Mouse (Mus musculus): ENCODE measurements around the gene Gstp3. TPM values are rescaled to one million over a fixed set of nuclear protein-coding genes. Genes with fewer than 3 reads are reported as not detected.
A peak's percentile ranks its signal among the peaks of the same experiment; 100 is the strongest.

Gstp3 gene
- not detected in 2 replicates for polyA plus RNA-seq (2015; fragmentation: Nextera tagmentation; extraction: Ambion mirVana)

DNA sequence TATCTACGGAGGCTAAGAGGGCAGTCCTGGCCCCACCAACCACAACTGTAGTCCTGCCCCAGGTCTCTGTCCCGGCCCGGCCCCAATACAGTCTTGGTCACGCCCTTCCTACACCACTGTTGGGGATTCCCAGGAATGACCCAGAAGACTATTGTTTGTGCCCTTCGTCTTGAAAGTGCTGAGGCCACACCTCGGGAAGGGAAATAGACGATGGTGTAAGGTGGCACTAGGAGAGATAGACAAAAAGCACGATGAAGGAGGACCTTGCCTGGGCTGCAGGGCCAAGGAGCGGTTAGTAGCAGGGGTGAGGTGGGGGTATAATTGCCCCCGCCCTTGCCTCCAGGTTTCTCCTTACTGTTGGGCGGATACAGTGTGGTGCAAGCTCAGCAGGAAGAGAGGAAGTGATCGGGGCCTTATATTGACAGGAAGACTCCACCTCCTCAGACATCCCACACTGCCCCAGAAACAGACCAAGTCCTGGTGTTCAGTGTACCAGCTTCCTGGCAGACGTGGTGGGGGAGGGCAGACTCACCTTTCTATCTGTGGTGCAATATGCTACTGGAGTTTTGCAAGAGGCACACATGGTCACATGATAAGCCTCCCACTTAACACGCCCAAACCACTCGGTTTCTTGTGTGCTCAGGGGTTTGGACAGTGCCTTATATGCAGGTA, at the start of gene Gstp3:
Gene Gstp3, minus strand, starts transcription at position 501 of the 672 bp plus-strand sequence.
- ATAC-seq, result no peak
- Histone ChIP-seq H3K9me3 (replicated peaks) (no peaks in the 10 kb centered on the region), H3K9ac (no peak within 1 kb of the TSS), H3K4me2 (no peak within 1 kb of the TSS), H3K4me1 (no peaks in the 10 kb centered on the region), H3K27me3 (no peaks in the 10 kb centered on the region), H3K36me3 (ENCODE audit: poor library complexity, severe bottlenecking) (no peaks in the 10 kb centered on the region), H3K27ac (no peak within 1 kb of the TSS), H3K4me3 (no peak within 1 kb of the TSS)
- WGBS, result 85% methylated on average over 15 of the region's 15 CpGs

DNA sequence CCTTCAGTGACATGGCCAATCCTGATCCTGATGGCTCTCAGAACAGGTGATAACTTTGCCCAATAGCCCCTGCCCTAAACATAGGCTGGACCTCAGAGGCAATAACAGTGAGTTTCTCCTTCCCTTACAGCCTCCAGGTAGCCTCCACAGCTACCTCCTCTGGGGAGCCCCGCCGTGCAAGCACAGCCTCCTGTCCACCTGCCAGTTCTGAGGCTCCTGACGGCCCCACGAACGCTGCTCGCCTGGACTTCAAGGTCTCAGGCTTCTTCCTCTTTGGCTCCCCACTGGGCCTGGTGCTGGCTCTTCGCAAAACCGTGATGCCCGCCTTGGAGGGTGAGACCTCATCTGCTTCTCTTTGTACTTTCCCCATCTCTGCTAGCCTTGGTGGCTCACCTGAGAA, 49.2 kb upstream of the Gstp3 start:
- no peak overlapping the region for H3K4me2 ChIP-seq
- ATAC-seq, result no peak
- 93% methylated on average over 9 of the region's 9 CpGs for WGBS
- H3K27me3 ChIP-seq, result no peaks in the 10 kb centered on the region
- no peak overlapping the region for H3K9ac ChIP-seq
- H3K4me1 ChIP-seq, result no peaks in the 10 kb centered on the region; the same call in 1 of the 2 replicates
- no peak overlapping the region for H3K4me3 ChIP-seq
- no peak overlapping the region for H3K27ac ChIP-seq
- peaks cover 55% of the 10 kb centered on the region for H3K36me3 ChIP-seq (ENCODE audit: poor library complexity, severe bottlenecking)
- no peaks in the 10 kb centered on the region for H3K9me3 ChIP-seq (replicated peaks)

DNA sequence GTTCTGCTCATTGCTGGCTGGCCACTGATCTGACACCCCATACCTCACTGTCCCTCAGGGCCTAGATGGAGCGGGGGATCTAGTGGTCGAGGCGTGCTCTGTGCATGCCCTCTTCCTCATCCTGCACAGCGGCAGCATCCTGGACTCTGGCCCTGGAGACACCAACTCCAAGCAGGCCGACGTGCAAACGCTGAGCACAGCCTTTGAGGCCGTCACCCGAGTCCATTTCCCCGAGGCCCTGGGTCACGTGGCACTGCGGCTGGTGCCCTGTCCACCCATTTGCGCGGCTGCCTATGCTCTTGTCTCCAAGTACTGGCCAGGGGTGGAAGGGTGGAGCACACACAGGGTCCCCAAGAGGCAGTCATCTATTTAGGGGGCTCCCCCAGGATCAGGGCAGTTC, 47.3 kb upstream of the Gstp3 start:
- no peak overlapping the region for H3K4me3 ChIP-seq
- peaks cover 36% of the 10 kb centered on the region for H3K36me3 ChIP-seq (ENCODE audit: poor library complexity, severe bottlenecking)
- H3K9me3 ChIP-seq (replicated peaks), result no peaks in the 10 kb centered on the region
- 92% methylated on average over 14 of the region's 14 CpGs for WGBS
- H3K4me1 ChIP-seq, result peaks cover 5% of the 10 kb centered on the region
- H3K27me3 ChIP-seq, result peaks cover 10% of the 10 kb centered on the region
- no peak for ATAC-seq
- no peak overlapping the region for H3K27ac ChIP-seq
- no peak overlapping the region for H3K9ac ChIP-seq
- H3K4me2 ChIP-seq, result no peak overlapping the region

DNA sequence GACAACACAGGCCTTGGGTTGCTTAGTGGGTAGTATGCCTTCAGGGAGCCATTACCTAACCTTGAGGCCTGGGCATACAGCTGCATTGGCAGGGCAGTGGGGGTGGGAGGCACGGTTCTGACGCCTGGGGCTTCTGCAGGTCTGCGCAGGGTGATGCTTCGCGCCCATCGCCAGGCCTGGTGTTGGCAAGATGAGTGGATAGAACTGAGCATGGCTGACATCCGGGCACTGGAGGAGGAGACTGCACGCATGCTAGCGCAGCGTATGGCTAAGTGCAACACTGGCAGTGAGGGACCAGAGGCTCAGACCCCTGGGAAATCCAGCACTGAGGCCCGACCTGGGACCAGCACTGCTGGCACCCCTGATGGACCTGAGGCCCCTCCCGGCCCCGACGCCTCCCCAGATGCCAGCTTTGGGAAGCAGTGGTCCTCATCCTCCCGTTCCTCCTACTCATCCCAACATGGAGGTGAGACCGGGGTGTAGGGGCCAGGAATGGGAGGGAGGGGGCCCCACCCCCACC, 45.4 kb upstream of the Gstp3 start:
- H3K4me1 ChIP-seq, result peaks cover 24% of the 10 kb centered on the region
- 92% methylated on average over 16 of the region's 16 CpGs for WGBS
- ATAC-seq, result no peak
- H3K36me3 ChIP-seq (ENCODE audit: poor library complexity, severe bottlenecking), result peaks cover 22% of the 10 kb centered on the region; the same call in 1 of the 2 replicates
- peaks cover 28% of the 10 kb centered on the region for H3K27me3 ChIP-seq
- H3K4me3 ChIP-seq, result no peak overlapping the region
- no peak overlapping the region for H3K27ac ChIP-seq
- H3K9me3 ChIP-seq (replicated peaks), result no peaks in the 10 kb centered on the region
- no peak overlapping the region for H3K9ac ChIP-seq
- H3K4me2 ChIP-seq, result no peak overlapping the region

DNA sequence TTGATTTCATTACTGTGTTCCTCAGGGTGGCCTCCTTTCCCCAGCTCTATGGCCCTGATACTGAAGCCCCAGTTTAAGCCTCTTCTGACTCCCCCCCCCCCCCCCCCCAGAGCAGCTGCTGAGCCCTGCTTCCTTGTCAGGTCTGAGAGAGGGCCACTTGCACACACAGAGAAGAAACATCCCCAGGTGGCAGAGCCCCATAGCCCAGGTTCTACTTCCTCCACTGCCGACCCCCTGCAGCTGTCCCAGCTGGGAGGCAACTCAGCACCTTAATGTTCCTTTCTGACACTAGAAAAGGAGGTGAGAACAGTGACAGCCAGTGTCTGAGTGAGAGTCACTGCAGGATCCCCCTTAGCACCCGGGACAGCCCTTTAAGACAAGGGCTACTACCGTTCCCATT, 44.4 kb upstream of the Gstp3 start:
- Histone ChIP-seq H3K36me3 (ENCODE audit: poor library complexity, severe bottlenecking) (peaks cover 13% of the 10 kb centered on the region; the same call in 1 of the 2 replicates), H3K9ac (no peak overlapping the region), H3K4me1 (peaks cover 33% of the 10 kb centered on the region), H3K27ac (no peak overlapping the region), H3K9me3 (replicated peaks) (no peaks in the 10 kb centered on the region), H3K4me2 (no peak overlapping the region), H3K4me3 (no peak overlapping the region), H3K27me3 (peaks cover 32% of the 10 kb centered on the region)
- WGBS, result 92% methylated on average over 3 of the region's 3 CpGs
- no peak for ATAC-seq

DNA sequence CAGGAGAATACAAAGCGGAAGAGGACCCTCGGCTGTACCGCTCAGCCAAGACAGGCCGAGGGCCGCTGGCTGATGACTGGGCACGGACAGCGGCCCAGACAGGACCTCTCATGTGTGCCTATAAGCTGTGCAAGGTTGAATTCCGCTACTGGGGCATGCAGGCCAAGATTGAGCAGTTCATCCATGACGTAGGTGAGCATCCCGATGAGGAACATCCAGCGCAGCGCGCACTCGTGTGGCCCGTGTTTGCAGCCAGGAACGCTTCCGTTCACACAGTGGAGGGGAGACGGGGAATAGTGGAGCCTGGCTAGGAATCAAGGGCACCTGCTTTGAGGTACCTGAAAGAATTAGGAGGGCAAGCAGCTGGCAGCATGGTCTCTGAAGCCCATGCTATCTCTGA, 43.9 kb upstream of the Gstp3 start:
- ATAC-seq, result no peak
- H3K9me3 ChIP-seq (replicated peaks), result no peaks in the 10 kb centered on the region
- 94% methylated on average over 18 of the region's 18 CpGs for WGBS
- peaks cover 13% of the 10 kb centered on the region; the same call in 1 of the 2 replicates for H3K36me3 ChIP-seq (ENCODE audit: poor library complexity, severe bottlenecking)
- H3K4me3 ChIP-seq, result no peak overlapping the region
- H3K27ac ChIP-seq, result no peak overlapping the region
- H3K9ac ChIP-seq, result no peak overlapping the region
- no peak overlapping the region for H3K4me2 ChIP-seq
- peaks cover 38% of the 10 kb centered on the region for H3K4me1 ChIP-seq
- H3K27me3 ChIP-seq, result peaks cover 32% of the 10 kb centered on the region

DNA sequence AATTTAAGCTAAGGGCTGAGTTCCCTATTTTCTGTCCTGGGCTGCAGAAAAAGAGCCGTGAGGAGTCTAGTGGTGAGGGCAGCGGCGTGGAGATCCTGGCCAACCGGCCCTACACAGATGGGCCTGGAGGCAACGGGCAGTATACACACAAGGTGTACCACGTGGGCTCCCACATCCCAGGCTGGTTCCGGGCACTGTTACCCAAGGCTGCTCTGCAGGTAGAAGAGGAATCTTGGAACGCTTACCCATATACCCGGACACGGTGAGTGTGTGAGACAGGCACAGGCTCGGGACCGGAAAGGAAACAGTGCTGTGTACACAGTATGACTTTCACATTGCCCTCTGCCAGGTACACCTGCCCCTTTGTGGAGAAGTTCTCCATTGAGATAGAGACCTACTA, 43.3 kb upstream of the Gstp3 start:
- peaks cover 13% of the 10 kb centered on the region; the same call in 1 of the 2 replicates for H3K36me3 ChIP-seq (ENCODE audit: poor library complexity, severe bottlenecking)
- no peaks in the 10 kb centered on the region for H3K9me3 ChIP-seq (replicated peaks)
- ATAC-seq, result no peak
- H3K27ac ChIP-seq, result no peak overlapping the region
- H3K4me2 ChIP-seq, result no peak overlapping the region
- H3K9ac ChIP-seq, result no peak overlapping the region; the same call in 1 of the 2 replicates
- H3K4me3 ChIP-seq, result no peak overlapping the region
- 96% methylated on average over 12 of the region's 12 CpGs for WGBS
- peaks cover 45% of the 10 kb centered on the region for H3K4me1 ChIP-seq
- peaks cover 32% of the 10 kb centered on the region for H3K27me3 ChIP-seq

DNA sequence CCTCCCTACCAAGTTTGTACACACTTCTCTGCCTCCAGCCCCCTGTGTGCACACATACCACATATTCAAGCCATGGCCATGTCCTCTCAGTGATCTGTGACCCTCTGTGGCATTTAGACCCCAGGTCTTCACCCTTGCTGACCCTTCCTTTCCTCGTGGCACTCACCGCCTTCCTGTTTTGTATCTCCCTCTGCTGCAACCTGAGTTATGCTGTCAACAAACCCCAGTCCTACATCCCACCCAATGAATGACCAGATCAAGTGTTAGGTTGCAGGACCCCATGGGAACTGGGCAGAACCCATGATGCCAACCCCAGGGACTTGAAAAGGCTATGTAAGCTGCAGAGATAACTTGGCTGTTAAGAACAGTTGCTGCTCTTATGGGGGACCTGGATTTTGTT, 42.7 kb upstream of the Gstp3 start:
- Histone ChIP-seq H3K9ac (no peak overlapping the region), H3K36me3 (ENCODE audit: poor library complexity, severe bottlenecking) (peaks cover 13% of the 10 kb centered on the region; the same call in 1 of the 2 replicates), H3K27me3 (peaks cover 32% of the 10 kb centered on the region), H3K27ac (no peak overlapping the region), H3K4me1 (peaks cover 49% of the 10 kb centered on the region), H3K4me2 (peak overlapping the region; percentile 81), H3K9me3 (replicated peaks) (no peaks in the 10 kb centered on the region), H3K4me3 (peak overlapping the region; percentile 50; the same call in 1 of the 2 replicates)
- ATAC-seq, result no peak
- 93% methylated on average over 2 of the region's 2 CpGs for WGBS

DNA sequence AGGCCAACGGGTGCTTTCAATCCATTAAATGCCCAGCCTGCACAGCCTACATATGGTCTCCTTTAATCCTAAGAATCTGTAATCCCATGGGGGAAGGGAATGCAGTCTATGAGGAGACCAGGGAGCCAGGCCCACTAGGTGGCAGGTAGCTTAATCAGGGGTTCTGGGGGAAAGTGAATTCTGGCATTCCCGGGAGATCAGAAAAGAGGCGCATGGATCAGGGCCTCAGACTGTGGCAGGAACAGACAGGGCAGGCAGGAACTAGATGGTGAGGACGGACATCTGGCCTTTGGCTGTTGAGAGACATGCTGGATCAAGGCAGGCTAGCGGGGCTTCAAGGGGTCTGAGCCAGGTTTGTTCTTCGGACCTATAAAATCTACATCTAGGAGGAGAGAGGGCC, 42.1 kb upstream of the Gstp3 start:
- Histone ChIP-seq H3K27me3 (peaks cover 32% of the 10 kb centered on the region), H3K27ac (no peak overlapping the region), H3K4me1 (peaks cover 50% of the 10 kb centered on the region), H3K4me3 (peak overlapping the region; percentile 50), H3K4me2 (peak overlapping the region; percentile 81), H3K9me3 (replicated peaks) (no peaks in the 10 kb centered on the region), H3K36me3 (ENCODE audit: poor library complexity, severe bottlenecking) (peaks cover 9% of the 10 kb centered on the region; the same call in 1 of the 2 replicates), H3K9ac (peak overlapping the region; percentile 74)
- WGBS, result 50% methylated on average over 6 of the region's 6 CpGs
- ATAC-seq, result no peak

DNA sequence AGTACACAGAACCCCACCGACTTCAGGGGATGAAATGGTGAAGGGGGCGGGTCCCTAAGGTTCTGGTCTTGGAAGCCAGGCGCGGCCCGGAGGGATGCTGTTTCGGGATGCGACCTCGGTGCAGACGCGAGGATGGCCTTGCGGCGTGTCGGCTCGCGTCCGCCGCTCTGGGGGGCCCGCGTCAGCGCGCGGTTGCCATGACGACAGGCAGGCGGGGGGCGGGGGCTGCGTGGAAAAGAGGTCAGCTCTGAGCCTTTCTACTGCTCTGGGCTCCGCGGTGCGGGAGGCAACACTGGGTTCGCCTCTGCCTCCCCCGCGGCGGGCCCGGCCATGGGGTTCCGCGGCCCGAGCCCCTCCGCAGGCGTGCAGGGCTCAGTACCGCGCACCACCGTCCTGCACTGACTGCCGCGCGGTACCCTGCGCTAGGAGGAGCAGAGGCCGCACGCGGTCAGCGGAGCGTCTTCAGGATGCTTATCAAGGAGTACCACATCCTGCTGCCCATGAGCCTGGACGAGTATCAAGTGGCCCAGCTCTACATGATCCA, 41.4 kb upstream of the Gstp3 start:
- H3K4me3 ChIP-seq, result peak overlapping the region; percentile 50
- H3K27me3 ChIP-seq, result peaks cover 32% of the 10 kb centered on the region
- H3K9me3 ChIP-seq (replicated peaks), result no peaks in the 10 kb centered on the region
- peaks cover 56% of the 10 kb centered on the region for H3K4me1 ChIP-seq
- WGBS, result under 1% methylated on average over 45 of the region's 52 CpGs
- peak overlapping the region; percentile 81 for H3K4me2 ChIP-seq
- no peak overlapping the region for H3K27ac ChIP-seq
- ATAC-seq, result 0 out of 2 replicates have a peak, but pooled peaks have one; percentile 4
- H3K9ac ChIP-seq, result peak overlapping the region; percentile 74
- H3K36me3 ChIP-seq (ENCODE audit: poor library complexity, severe bottlenecking), result peaks cover 9% of the 10 kb centered on the region; the same call in 1 of the 2 replicates

DNA sequence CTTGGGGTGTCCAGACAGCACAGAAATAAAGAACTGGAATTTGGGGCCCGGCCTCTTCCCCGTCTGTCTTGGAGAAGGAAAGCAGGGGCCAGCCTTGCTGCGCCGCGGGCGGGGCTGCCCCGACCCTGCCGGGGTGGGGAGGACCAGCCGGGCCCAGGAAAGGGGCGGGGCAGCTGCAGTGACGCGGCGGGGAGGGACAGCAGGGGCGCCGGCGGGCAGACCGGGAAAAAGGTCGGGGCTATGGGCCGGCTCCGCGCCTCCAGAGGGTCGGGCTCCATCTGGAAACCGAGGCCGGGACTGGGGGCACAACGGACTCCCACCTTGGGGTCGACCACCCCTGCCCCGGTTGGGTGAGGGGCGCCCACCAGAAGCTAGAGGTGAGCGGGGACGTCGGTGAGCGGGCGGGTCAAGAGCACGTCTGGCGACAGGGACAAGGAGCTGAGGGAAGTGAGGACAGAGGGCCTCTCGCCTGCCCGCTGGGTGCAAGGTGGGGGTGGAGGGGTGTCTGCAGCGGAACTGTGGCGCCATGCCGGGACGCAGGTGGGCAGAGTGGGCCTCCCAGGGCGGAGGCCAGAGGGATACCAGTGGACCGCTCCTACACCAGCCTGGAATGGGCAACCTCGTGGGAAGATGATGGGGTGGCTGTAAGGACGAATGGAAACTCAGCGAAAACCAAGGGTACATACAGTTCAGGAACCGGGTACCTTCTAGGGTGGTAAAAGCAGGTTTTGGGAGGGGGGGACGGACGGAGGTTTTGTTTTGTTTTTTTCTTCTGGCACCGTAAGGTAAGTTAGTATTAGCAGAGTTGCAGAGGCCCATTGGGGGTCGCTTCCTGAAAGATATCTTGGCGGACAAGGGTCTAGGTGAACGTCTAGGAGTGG, 40.7 kb upstream of the Gstp3 start, which contains the start of gene Pitpnm1:
Gene Pitpnm1, plus strand, starts transcription at position 162 of the 881 bp plus-strand sequence.
- H3K4me2 ChIP-seq, result peak within 1 kb of the TSS; percentile 81
- H3K27me3 ChIP-seq, result peaks cover 32% of the 10 kb centered on the region
- peaks cover 56% of the 10 kb centered on the region for H3K4me1 ChIP-seq
- no peaks in the 10 kb centered on the region for H3K9me3 ChIP-seq (replicated peaks)
- H3K9ac ChIP-seq, result peak within 1 kb of the TSS; percentile 74
- H3K4me3 ChIP-seq, result peak within 1 kb of the TSS; percentile 50
- 2% methylated on average over 53 of the region's 53 CpGs for WGBS
- ATAC-seq, result no peak
- H3K27ac ChIP-seq, result no peak within 1 kb of the TSS
- 0 out of 2 replicates have a peak, but pooled peaks cover 2% of the 10 kb centered on the region for H3K36me3 ChIP-seq (ENCODE audit: poor library complexity, severe bottlenecking)
